Mouse (Mus musculus) 416B (cell line): ENCODE data around the gene Cdca7l.

Experiments
- DNase-seq: peaks from one replicate; pipeline ENCODE4 v3.0.0; 2011; ENCODE audit warnings: low read depth

Cdca7l gene

DNA sequence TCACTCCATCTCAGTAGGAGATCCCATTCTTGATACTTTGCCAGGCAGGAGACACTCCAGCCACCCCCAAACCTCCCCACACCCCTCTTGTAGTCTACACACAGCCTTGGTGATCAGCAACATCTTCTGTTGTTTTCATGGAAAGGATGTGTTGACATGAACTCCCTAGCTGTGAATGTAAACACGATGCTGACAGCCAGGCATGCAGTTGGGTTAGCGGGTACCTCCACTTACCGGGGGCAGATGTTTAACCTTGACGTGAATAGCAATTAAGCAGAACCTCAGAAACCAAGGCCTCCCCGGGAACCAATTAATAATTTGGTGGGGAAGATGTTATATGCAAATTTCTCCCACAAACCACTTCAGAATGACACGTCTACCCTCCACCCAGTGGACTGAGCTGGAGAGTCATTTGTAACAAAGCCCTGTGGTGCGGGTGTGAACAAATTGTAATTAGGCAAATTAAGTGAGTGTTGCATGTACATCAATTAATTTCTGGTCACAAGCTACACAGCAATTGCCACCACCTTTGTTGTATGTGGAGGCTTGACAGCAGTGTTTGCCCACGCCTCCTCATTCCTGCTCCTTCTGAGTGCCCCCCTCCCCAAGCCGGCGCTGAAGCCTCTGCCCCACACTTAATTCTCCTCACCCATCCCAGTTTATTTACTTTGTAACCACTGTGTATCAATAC lies 5.4 kb downstream of the Cdca7l start:
- no peak for DNase-seq

GRCm38 (mm10) chr12:117810074-117810473 lies 6.0 kb downstream of the Cdca7l start:
- peak; percentile 84 for DNase-seq

GRCm38 (mm10) chr12:117820138-117820858 lies 16.2 kb downstream of the Cdca7l start:
- DNase-seq: peak; percentile 78

DNA sequence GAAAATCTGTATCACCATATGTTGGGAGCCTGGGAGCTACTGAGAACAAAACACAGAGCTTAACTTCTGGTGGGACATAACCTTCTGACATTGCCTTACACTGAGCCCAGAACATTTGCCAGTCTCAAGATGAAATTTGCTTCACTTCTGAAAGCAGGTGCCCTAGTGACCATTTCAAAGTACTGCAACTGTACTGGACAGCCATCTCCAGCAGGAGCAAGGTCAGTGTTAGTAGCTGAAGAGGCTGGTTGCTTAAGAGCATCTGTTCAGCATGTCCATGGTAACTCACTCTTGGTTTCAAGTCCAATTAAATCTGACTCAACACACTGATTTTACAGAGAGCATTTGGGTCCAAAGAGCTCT lies 16.8 kb downstream of the Cdca7l start:
- DNase-seq: peak; percentile 59

- DNase-seq: no peak
Observed at GRCm38 (mm10) chr12:117821394-117821793, 17.3 kb downstream of the Cdca7l start.

- DNase-seq: peak; percentile 61
Observed at GRCm38 (mm10) chr12:117828350-117828749, 24.3 kb downstream of the Cdca7l start.

DNA sequence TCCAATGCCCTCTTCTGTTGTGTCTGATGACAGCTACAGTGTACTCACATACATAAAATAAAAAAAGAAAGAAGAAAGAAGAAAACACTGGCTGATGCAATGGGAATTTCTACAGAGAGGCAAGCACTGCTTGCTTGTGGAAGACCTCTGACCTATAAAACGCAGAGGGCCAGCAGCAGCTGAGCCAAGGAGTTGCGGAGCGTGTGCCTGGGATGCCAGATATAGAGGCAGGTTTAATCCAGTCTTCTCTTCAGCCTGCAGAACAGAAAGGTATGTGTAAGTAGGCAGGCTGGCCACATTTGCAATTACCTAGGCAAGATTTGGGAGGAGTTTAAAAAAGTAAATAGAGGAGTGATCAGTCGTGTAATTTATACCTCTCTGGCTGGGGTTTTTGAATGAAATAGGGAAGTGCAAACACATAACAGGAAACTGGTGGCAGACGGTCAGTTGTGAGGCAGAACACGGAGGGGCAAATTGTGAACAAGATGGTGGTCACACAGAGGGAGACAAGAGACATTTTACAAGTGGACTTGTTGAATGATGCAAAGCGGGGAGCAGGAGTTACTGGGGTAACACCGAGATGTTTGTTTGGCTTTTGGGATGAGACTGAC lies 27.4 kb downstream of the Cdca7l start:
- peak; percentile 47 for DNase-seq

DNA sequence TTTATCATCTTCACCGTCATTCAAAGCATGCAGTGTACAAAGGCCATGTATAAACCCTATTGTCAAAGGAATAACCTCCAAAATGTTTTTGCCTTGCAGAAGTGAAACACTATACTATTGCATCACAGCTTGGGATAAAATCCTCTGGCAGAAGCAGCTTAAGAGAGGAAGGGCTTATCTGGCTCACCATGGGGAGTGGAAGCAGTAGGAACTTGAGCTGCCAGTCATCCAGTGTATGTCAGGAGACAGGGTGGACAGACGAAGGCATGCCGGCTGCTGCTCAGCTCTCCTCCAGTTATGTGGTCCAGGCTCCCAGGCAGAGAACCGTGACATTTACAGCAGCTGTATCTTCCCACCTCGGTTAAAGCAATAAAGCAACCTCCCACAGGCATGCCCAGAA lies 28.1 kb downstream of the Cdca7l start:
- no peak for DNase-seq

DNA sequence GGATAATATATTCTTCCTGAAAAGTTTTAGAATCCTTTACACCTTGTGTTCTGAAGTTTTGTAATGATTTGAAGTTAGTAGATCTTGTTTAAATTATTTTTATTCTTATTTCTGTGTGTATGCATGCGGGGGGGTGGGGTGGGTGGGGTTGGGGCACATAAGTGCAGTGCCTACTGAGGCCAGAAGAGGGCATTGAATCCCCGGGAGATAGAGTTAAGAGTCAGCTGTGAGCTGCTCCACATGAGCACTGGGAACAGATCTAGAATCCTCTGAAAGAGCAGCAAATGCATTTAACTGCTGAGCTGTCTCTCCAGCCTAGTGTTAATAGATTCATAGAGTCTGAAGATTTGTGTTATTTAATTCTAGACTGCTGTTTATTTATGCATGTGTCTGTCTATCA lies 30.6 kb downstream of the Cdca7l start:
- no peak for DNase-seq

- no peak for DNase-seq
Observed at GRCm38 (mm10) chr12:117835371-117835770, 31.3 kb downstream of the Cdca7l start.

DNA sequence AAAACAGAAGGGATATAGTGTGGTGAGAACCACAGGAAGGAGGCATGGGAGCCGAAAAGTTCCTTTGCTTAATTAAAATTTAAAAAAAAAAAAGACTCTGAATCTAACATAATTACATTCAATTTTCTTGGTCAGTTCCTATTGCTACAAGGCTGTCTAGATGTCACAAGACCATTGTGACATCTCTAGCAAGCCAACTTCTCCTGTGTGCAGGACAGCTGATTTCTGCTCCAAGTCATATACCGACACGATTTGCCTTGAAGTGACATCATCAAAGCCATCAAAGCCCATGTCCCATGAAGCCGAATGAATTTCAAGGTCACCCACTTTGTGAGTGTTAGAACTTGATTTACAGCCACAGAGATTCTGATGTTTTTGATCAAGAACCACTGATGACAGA lies 33.3 kb downstream of the Cdca7l start:
- DNase-seq: peak; percentile 62

DNA sequence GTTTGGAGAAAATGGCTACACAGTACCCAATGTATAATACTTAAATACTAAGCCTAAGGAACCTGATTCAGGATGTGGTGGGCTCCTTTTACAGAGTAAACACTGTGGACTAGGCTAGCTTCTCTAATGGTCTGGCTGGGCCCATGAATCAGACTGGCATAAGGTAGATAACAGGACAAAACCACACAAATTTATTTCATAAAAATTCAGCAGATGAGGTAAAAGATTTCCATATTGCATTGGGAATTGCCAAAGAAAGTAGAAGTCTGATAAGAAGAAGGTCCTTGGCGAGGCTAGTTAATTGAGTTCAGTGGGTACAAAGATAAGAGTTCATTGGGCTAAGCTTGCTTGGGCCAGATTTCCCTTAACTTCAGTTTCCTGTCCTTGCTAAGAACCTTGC lies 36.6 kb downstream of the Cdca7l start:
- peak; percentile 59 for DNase-seq

GRCm38 (mm10) chr12:117842676-117843075 lies 38.6 kb downstream of the Cdca7l start:
- DNase-seq: no peak

- peak; percentile 81 for DNase-seq
Observed at GRCm38 (mm10) chr12:117843302-117844074, 39.4 kb downstream of the Cdca7l start.

DNA sequence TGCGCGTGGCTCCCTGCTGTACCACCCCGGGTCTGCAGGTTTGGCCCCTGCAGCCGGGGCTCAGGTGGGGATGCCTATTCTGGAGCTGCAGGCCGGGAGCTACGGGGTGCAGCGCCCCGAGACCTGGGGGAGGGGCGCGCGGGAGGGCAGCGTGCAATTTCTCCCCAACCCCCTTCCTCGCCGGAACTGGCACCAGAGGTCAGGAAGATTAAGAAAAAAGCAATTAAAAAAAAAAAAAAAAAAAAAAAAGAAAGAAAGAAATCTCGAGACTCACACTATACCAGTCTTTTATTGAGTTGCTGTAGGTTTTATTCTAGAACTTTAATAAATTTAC lies 40.0 kb downstream of the Cdca7l start:
- peak; percentile 44 for DNase-seq

DNA sequence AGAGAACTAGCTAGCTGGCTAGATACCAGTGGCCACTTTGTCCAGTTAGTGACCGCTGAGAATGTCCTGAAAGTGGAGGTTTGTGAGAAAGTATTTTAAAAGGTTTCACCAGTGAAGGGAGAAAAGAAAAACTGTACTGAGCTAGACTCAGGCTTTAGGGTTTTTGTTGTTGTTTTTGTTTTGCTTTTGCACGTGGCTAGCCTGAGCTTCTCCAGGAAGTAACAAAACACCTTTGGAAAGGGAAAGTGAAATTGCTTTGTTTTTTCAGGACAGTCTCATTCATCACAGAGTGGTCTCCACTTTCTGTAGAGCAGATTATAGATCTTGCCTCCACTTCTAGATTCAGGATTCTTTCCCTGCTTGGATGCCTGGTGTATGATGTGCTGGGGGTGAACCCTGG lies 40.8 kb downstream of the Cdca7l start:
- DNase-seq: no peak

DNA sequence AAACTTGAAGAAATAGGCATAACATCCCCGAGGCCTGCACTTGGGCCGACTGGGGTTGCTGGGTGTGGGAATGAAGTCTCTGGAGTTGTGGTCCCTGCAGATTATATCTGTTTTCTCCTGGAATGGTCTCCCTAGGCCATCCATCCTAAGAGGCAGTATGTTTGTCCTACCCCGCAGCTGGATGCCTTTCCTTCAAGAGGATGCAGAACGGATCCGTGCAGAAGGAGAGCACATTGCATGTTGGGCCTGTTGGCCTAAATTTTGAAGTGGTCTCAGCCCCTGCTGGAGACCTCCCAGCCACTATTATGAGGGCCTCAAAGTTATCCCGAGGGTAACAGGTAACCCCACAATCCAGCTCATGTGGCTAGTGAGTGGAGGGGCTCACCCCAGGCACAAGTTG lies 44.5 kb downstream of the Cdca7l start:
- no peak for DNase-seq

DNA sequence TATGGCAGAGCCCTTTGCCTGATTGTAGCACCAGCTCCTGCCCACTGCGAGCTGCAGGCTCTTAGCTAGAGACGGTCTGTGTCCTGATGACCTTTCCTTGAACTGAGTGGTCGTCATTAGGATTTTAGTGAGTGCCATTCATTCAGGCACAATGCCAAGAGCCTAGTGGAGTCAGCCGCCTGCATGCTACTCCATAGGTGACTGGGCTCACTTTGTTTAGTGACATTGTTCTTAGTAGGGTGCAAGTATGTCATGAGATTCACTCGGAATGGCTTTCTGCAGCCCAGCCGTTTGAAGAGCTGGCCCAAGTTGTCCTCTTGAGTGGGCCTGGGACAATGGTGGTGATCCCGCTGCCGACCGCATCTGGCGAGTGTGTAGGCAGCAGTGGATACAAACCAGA lies 46.4 kb downstream of the Cdca7l start:
- no peak for DNase-seq

DNA sequence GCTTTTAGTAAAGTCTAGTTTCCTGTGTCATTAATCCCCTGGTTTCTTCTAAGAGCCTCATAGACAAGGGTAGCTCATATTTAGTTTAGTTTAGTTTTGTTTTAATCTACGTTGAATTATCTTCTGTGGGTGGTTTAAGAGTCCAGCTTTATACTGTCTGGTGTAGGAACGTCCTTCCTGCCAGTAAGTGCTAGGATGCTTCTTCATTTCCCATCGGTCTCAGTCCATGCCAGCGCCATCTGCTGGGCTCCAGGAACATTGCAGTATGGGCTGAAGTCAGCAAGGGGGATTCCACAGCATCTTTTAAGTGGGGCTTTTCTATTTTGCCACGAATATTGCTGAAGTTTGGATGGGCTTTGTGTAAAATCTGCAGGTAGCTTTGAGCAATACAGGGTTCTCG lies 49.2 kb downstream of the Cdca7l start:
- DNase-seq: peak; percentile 55

DNA sequence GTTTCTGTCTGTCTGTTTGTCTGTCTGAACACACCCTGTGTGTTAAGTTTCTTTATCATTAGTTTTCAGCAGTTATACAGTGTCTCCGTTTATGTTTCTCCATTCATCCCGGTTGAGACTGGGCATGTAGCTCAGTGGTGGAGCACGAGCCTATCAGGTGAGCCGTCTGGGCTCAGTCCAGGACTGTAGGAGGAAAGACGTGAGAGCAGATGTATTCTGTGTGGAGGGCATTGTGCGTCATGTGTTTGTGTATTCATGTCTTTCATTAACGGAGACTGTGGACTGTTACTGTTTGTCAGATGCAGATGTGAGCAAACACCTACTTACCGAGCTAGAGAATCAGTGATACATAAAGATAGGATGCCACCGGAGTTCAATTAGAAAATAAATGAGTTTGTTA lies 52.9 kb downstream of the Cdca7l start:
- no peak for DNase-seq

- DNase-seq: no peak
Observed at GRCm38 (mm10) chr12:117857884-117858283, 53.8 kb downstream of the Cdca7l start.

DNA sequence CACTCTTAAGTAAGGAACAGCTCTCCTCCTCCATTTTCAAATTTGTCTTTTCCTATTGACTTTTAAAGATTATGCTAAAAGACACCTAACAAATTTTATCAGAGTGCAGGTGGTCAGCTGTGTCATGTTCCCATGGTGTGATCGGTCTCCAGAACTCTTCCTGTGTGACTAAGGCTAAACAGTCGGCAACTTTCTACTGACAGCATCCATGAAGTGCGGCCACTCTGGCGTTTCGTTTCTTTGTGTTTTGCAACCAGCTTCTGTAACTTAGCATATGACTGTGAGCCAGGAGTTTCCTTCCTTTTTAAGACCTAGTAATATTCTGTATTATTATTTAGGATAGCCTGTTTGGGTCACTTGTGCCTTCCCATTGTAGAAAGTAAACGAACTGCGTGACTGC lies 56.8 kb downstream of the Cdca7l start:
- DNase-seq: no peak

DNA sequence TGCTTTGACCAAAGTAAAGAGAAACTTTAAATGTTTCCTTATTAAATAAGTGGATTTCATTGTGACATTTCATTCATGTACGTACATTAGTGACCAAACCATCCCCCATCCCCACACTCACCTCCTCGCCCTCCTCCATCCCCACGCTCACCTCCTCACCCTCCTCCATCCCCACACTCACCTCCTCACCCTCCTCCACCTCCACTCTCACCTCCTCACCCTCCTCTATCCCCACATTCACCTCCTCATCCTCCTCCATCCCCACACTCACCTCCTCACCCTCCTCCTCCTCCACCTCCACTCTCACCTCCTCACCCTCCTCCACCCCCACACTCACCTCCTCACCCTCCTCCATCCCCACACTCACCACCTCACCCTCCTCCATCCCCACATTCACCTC lies 57.2 kb downstream of the Cdca7l start:
- DNase-seq: no peak
